Mouse (Mus musculus) T-helper 17 cell (primary cell): Measurements from ENCODE around the gene Eef1g.

Experiments used
- in situ Hi-C, 2 experiments: fragments of 300-600 bp; cut with MboI, MseI; formaldehyde crosslinking; loops; 1 replicate in 1 of 2; 2 replicates in 1 of 2; pipeline ENCODE4 v1.15.1; 2025; ENCODE audit warnings: high pct_unique_total_duplicates in 2 of 2

The Eef1g gene

DNA sequence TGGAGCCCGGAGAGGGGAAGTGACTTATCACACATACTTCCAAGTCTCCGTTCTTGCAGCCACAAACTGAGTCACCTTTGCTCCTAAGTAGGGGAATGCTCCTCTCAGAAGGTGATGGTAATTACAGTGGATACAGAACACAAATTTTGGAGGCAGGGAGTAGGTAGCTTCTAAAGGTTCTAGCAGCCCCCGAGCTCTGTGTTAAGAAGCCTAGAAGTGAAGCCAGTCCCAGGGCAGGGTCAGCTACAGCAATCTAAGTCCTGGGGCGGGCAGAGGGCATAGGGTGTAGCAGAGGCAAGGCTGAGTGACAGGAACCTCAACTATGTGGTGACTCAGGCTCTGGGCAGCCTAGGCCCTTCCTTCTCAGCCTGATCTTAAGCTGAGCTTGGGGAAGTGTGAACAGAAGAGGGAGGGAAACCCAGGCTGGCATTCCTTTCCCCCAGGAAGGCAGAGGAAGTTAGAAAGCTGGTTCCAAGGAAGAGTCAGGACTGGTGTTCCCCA, 16.4 kb downstream of the Eef1g start:
- in situ Hi-C loops = loop anchor here in 1 of 2 experiments (10.0 kb wide), 1 partner anchor 1488 kb away; the partner anchor contains the start of gene Atl3

DNA sequence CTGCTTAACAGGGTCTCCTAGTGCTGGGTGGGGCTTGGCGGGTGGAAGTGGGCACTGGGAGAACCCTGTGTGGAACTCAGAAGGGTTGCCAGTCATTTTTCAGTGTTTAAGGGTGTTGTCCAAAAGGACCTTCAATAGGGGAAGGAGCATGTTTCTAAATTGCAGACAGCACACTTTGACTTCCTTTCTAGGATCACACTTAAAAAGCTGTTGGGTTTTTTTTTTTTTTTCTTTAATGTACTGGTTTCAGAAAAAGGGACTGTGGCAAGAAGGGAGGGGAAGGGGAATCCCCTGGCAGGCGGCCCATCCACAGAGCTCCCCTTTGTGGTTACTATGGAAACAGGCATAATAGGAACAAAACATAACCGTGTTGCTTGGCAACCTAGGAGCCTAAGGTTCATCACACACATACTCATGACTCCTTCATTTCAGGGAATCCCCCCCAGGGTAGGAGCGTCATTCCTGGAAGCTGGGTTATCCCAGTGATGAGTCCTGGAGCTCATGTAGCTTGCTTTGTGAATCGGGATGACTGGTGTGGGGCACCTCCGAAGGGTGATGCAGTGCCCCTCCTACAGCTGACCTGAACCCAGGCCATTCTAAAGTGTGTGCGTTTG, 17.5 kb downstream of the Eef1g start:
- in situ Hi-C loops = loop anchor here in 1 of 2 experiments (10.0 kb wide), 1 partner anchor 1490 kb away; the partner anchor contains the start of gene Atl3

DNA sequence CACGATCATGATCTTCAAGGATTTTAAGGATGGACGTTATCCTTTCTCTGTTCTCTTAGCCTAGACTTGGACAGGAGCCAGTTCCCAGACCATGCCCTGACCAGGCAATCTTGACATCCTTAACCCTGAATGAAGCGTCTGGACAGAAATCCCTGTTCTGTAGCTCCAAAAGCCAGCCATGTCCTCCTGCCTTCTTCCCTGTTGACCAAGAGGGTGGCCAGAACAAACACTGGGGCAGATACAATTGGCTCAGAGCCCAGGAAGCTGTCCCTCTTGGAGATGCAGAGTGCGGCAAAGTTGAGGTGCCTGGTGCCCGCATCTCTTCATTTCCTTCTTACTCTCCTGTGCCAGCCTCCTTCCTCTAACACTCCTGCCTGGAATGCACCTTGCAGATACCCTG, 19.1 kb downstream of the Eef1g start:
- in situ Hi-C loops = loop anchor here in 1 of 2 experiments (10.0 kb wide), 1 partner anchor 1491 kb away; the partner anchor contains the start of gene Atl3

DNA sequence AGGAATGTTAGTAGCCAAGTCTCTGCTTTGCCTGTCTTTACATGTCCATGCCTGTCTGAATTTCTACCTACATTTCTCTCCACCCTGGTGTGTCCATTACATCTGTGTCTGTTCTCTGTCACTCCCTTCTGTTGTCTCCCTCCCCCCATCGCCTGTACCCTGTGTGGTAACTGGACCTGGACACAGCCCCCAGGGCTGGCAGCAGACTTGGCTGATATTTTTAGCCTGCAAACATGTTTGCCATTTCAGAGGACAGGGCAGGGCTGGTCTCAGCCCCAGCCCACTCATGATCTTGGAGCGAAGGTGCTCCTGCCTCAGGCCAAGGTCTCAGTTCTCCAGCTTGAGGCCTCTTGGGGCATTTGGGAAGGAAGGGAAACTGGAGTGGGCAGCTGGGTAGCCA, 21.0 kb downstream of the Eef1g start:
- in situ Hi-C loops = loop anchor here in 1 of 2 experiments (10.0 kb wide), 1 partner anchor 1493 kb away; the partner anchor contains the start of gene Atl3

DNA sequence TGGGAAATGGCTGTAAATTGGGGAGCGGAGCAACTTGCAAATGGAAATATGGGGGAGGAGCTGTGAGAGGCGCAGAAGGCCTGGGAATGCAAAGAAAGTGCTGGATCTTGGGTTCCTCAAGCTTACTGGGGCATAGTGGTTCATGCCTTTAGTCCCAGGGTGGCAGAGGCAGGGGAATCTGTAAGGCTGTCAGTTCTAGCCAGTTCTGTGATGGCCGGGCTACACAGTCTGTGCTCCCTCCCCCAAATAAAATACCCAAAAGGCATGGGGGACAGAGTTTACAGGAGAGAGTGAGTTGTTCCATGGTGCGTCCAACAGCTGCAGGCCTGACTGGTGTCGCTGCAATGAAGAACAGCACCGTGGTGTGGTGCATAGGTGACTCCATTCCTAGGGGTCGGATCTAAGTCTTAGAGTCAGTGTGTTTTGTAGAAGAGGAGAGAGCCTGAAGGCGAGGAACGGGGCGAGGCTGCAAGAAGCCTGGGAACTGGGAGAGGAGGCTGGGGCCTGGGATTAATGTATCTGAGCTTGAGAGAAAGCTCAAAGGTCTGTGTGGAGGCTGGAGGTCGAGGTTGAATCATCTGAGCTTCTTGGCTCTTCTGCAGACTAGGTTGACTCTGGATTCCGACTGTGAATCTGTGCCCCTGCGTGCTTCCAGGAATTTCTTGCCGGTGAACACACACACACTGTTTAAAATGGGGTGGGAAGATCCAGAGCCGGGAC, 21.7 kb downstream of the Eef1g start:
- in situ Hi-C loops = loop anchor here in 1 of 2 experiments (10.0 kb wide), 1 partner anchor 1494 kb away; the partner anchor contains the start of gene Atl3

DNA sequence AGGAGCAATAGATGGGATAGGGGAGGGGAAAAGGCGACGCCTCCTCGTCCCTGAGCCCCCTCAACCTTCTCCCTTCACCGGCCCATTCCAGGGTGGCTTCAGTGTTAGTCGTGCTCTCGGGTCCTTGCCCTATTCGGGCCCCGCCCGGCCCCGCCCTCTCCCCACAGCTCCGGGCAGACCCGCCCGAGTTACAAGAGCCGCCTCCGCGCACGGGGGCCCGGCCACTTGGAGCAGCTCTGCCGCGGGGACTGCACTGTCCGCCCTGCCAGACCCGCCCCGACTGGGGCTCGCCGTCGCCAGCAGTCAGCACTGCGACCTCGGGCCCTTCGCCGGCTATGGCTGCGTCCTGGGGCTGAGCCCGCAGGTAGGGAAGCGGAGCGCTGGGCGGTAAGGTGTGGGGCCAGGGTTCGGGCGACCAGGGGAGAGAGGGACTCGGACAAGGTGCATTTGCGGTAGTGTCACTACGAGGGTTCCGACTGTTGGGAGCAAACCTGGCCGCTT, 22.3 kb downstream of the Eef1g start, which contains the start of gene Ahnak:
Gene Ahnak, plus strand, starts transcription at position 219 of the 501 bp plus-strand sequence.
- in situ Hi-C loops = loop anchor here in 1 of 2 experiments (10.0 kb wide), 1 partner anchor 1494 kb away; the partner anchor contains the start of gene Atl3

DNA sequence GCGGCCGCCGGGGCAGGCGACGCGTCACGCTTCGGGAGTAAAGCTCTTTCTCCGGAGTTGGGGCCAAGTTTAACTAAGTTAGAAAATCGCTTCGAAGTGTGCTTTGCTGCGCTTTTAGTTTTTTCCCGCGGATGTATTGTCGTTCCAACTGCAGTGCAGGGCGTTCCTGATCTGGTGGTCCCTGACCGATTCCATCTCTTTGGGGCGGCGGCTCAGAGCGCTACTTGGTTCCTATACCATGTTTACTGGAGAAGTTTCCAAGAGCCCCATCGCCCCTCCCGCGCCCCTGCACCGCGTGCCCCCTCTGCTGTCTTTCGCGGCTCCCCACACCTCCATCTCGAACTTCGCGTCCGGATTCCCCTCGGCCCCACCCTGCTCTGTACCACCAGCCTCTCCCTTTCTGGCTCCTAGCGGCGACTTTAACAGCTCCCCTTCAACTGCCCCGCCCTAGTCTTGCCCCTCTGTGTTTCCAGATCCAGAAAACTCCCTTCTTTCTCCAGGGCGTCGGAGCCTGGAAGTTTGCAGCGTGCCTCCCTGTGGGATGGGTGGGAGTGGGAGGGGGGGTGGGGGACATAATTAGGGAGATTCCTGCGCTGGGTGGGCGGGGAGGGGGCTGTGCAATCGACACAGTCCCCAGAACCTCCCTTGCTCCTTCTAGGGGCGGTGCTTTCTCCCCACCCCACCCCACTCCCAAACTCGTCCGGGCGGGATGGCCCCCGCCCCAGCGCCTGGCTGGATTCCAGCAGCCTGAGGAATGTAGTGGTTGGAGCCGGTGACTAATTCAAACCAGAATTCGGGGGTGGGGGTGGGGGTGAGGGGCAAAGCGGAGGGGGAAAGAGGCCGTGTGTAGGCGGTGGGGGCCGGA, 23.0 kb downstream of the Eef1g start:
- in situ Hi-C loops = loop anchor here (5.0 to 10.0 kb wide), 2 partner anchors 88 to 1495 kb away; partner anchors contain the start of gene Atl3 (in 1 of the 2)

DNA sequence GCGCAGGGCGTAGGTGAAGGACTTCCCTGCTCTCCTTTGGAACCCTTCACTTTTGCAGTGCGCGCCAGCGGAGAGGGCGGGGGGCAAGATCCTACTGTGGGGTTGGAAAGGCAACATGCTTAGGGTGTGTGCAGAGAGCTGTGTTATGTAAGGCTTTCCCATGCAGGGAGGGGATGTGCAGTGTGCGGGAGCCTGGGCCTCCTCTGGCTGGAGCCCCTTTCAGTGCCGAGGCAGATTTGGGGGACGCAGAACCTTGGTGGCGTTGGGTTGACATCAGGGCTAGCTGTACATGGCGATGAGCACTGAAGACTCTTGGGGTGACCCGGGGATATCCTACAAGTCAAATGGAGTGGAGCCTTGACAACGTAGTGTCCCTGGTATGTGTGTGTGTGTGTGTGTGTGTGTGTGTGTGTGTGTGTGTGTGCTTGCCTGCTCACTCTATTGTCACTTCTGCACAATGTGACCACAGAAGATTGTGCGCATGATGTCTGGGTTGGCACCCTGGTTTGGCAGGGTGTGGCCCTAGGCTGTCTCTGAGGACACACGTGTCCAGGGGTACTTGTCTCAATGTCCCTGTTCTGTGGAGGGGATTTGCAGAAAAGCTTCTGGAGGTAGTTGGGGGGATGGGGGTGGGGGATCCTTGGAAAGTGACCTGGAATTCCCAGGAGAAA, 23.7 kb downstream of the Eef1g start:
- in situ Hi-C loops = loop anchor here (5.0 kb wide), 1 partner anchor 87 kb away; no protein-coding TSS in a partner anchor

DNA sequence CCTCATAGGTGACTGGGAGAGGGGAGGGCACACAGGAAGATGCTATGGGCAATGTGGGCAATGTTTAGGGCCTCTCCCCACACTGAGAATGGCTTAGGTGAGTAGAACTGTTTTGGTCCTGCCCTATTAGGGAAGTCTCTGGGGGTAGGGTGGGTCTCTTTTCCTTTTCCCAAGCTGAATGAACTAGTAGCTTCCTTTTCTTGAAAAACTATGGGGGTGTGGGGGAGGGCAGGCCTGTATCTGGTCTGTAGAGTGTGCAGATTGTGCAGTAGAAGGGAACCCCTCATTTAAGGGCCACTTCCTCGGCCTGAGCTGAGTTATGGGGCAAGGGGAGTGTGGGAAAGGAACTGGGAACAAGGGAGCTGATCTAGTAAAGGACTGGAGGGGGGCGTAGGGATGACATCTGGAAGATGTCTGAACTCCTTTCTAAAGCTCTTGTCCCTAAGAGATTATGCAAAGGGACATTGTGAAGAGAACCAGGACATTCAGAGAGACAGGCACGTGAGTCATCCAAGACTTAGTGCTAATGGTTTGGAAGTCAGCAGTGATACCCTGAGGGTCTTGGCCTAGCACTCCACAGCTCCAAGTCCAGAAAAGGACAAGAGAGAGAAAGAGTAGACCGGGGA, 24.5 kb downstream of the Eef1g start:
- in situ Hi-C loops = loop anchor here (5.0 kb wide), 1 partner anchor 86 kb away; no protein-coding TSS in a partner anchor

DNA sequence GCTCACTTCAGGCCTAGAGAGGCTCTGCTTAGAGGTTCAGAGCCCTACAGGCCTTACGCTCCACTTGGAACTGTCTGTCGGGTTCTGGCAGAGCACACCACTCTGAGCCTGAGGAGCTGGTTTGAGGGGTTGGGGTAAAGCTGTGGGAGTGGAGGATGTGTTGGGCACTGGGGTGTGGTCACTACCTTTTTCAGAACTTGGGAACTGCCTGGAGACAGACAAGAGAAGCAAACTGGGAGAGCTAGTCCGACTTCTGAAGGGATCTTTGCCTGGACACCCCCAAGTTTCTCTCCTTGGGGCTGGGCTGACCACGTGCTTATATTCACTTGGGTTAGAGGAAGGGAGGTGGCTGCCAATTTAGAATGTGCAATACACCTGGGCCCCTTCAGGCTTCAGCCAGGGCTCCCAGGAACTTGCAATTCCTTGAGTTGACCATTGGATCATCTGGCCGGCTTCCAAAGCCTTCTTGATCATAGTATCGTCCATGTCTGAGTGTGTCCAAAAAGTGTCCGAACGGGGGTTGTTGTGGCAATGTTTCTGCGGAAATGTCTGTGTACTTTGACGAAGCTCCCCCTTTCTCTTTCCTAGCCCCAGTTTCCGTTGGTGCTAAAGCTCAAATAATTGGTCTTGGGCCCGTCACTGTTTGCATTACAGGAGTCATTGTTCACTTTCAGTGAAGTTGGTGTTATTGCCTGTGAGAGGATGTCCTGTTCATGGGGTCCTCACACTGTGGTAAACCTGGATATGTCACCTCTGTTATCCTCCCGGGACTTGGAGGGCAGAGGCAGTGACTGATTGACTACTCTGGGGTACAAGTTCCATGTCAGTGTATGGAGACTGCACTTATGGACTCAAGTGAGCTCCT, 25.3 kb downstream of the Eef1g start:
- in situ Hi-C loops = loop anchor here (5.0 kb wide), 1 partner anchor 85 kb away; no protein-coding TSS in a partner anchor

DNA sequence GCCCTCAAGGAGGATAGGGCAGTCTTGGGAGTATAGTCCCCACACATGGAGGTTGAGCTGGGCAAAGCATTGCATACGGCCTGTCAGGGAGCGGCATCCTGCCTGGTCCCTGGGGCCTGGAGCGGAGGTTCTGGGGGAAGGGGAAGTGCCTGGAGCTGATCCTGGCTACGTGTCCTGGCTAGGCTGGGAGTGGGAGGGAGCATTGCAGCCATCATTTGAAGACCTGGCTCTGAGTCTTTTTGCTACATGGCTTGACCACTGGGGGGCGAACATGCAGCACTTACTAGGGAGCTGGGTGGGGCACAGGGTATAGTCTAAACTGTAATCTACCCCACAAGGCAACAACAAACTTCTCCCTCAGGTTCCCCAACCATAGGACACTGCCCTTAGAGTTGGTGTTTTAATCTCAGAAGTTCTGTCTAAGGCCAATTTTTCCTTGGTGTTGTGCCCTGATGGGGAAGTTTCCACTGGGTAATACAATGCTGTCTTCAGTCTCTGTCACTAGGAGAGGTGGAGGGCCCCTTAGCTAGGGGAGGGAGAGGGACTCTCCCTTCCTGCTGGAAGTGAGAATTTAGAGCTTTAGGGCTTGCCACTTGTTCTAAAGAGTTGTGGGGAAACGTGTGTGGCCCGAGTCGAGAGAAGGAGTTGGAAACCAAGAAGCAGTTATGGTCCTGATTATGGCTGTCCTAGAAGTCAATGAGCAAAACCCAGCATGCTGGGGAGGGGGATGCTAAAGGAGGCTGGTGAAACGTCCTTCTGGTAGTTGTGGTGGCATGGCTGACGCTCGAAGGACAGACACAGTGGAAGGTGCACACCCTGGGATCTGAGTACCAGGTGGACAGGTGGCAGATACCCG, 26.2 kb downstream of the Eef1g start:
- in situ Hi-C loops = loop anchor here (5.0 kb wide), 1 partner anchor 84 kb away; no protein-coding TSS in a partner anchor

DNA sequence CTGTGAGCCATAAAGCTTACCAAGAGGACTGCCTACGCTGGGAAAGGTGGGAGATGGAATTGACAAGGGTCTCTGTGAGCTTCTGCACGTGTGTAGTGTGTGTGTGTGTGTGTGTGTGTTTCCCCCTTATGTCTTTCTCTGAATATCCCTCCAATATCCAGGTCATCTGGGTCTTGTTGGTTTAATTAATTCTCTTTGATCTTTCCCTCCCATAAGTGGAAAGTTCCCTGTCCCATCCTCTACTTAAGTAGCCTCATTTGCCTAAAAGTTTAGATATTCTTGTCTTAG, 26.7 kb downstream of the Eef1g start:
- in situ Hi-C loops = loop anchor here (5.0 kb wide), 1 partner anchor 84 kb away; no protein-coding TSS in a partner anchor

DNA sequence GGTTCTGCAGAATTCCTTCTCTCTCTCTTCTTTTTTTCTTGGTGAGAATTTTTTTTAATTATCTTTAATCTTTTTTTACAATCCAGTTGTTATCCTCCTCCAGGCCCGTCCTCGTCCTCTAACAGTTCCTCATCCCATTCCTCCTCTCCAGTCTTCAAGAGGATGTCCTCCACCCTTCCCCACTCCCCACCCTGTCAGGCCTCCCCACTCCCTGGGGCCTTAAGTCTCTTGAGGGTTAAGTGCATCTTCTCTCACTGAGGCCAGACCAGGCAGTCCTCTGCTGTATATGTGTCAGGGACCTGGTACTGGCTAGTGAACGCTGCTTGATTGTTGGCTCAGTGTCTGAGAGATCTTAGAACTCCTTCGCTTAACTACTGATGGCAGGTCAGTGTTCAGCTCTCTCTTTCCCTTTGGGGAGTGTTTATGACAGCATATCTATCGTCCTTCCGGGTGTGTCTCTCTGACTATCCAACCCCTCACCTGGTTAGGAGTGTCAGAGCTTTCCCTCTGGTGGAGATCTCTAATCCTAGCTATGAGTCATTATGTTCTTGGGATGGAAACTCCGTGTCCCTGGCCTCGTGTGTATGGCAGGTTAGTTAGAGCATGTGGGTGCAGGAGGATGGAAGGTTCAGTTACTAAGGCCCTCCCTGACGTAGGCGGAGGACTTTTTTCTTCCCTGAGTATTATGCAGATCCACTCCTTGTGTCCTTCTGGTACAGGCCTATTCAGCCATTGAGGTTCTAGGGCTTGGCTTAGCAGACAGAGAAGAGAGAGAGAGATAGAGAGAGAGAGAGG, 28.2 kb downstream of the Eef1g start:
- in situ Hi-C loops = loop anchor here (5.0 kb wide), 1 partner anchor 82 kb away; no protein-coding TSS in a partner anchor

DNA sequence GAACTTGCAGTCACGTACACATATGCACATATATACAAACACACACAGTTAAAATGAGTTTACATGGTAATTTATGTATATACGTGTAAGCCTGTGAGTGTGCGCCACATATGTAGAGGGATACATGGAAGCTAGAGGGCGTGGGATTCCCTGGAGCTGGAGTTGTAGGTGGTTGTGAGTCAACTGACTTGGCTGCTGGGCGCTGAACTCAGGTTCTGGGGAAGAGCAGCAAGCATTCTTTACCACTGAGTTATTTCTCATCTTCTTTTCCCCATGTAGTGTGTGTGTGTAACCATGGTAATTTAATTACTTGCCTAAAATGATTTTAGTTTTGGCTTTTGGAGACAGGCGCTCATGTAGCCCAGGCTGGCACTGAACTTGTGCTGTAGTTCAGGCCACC, 29.8 kb downstream of the Eef1g start:
- in situ Hi-C loops = no loop called here

DNA sequence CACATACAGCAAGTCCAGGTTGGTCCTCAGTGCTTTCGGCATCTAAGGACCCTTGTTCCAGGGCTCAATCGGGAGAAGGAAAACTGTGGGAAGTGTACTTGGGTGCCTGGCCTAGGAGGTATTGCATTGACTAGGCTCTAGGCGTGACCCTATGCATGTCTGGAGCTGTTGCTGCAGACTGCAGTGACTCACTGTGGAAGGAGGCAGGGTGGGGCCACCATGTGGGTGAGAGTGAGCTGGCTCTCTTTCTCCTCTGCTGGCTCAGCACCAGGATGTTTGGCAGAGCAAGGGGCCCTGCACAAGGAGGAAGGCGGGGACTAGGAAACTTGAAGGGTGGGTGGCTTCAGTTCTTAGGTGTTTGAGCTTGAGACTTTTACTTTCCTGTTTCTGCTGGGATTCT, 30.7 kb downstream of the Eef1g start:
- in situ Hi-C loops = no loop called here

DNA sequence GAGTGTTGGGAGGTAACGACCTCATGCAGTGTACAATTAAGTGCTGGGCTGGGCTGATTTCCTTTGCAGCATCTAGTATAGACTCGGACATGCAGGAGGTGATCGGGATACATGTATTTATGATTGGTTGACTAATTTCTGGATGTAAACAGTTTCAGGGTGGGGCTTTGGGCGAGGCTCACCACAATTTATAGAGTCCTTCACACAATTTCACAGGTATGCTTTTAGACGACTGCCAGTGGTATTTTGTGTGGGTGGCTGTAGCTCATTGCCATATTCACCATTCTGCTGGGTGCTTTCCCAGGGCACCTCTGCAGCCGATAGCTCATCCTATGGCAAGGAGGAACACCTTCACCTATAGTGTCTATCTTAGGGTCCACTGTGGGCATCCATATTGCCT, 31.7 kb downstream of the Eef1g start:
- in situ Hi-C loops = no loop called here

DNA sequence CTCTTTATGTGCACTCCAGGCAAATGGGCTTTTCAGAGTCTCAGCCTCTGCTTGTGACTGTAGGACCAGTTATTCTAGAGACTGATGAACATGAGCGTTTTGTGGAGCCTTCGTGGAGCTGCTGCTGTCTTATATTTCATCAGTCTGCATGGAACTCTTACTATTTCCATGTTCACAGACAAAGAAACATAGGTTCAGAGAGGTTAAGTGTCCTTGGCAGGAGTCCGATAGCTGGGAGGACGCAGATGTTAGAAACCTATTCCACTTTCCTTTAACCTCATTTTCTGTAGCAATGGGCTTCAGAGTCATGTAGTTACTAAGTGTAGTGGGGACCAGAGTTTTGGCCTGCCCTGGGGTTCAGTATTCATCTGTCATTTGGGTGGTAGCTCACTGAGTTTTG, 32.4 kb downstream of the Eef1g start:
- in situ Hi-C loops = no loop called here
